ENCODE assay signal across 8 mouse cellular contexts in genomic region chr15:101224977-101225376, GRCm38 (mm10). TPM values are rescaled to one million over a fixed set of nuclear protein-coding genes. Genes with fewer than 3 reads are reported as not detected.
DNase-seq lines count a peak whose midpoint lies in the region; ATAC-seq and TF ChIP-seq lines count a peak whose summit lies in the region.

No protein-coding gene starts in this region.

- peak overlapping the region; percentile 12; the same call in 1 of the 2 replicates for H3K27ac ChIP-seq in spleen, adult 2 months (ENCODE audit: insufficient read depth, low read length)
- peak overlapping the region; percentile 77; the same call in 1 of the 2 replicates for H3K27ac ChIP-seq in heart, embryonic 11.5 days (ENCODE audit: low read depth, low read length)
- H3K27ac ChIP-seq in midbrain, embryonic 10.5 days (replicated peaks) = peak overlapping the region; percentile 90

- H3K4me1 ChIP-seq in spleen, adult 2 months (ENCODE audit: control insufficient read depth, insufficient read depth, insufficient read length) = peaks cover 16% of the 10 kb centered on the region; the same call in 1 of the 2 replicates
- peaks cover 16% of the 10 kb centered on the region for H3K4me1 ChIP-seq in heart, embryonic 11.5 days (ENCODE audit: control insufficient read depth, insufficient read depth, low read length)
- H3K4me1 ChIP-seq in midbrain, embryonic 10.5 days = peaks cover 76% of the 10 kb centered on the region

- TF ChIP-seq CTCF in spleen, adult 2 months (IDR thresholded peaks at IDR 0.05; ENCODE audit: extremely low read depth, insufficient read depth, insufficient read length, insufficient replicate concordance) = no peak

- H3K4me3 ChIP-seq in spleen, adult 2 months (ENCODE audit: extremely low read depth, insufficient read depth, insufficient read length) = peak overlapping the region; percentile 76
- peak overlapping the region; percentile 80 for H3K4me3 ChIP-seq in heart, embryonic 11.5 days (ENCODE audit: low read depth, low read length)
- H3K4me3 ChIP-seq in midbrain, embryonic 10.5 days = peak overlapping the region; percentile 78

- 6% methylated on average over 14 of the region's 14 CpGs for WGBS in spleen, adult 2 months
- 6% methylated on average over 14 of the region's 14 CpGs for WGBS in heart, embryonic 11.5 days (ENCODE audit: insufficient replicate concordance)
- 3% methylated on average over 14 of the region's 14 CpGs for WGBS in midbrain, embryonic 10.5 days

- no peaks in the 10 kb centered on the region; the same call in 1 of the 2 replicates for H3K36me3 ChIP-seq in spleen, adult 2 months (ENCODE audit: control insufficient read depth, insufficient read depth, low read length)
- 0 out of 2 replicates have a peak, but pooled peaks cover 3% of the 10 kb centered on the region for H3K36me3 ChIP-seq in heart, embryonic 11.5 days (ENCODE audit: control insufficient read depth, insufficient read depth, low read length)
- H3K36me3 ChIP-seq in midbrain, embryonic 10.5 days = peaks cover 17% of the 10 kb centered on the region

- H3K9me3 ChIP-seq in heart, embryonic 11.5 days (replicated peaks; ENCODE audit: control insufficient read depth, low read length) = no peaks in the 10 kb centered on the region
- no peaks in the 10 kb centered on the region for H3K9me3 ChIP-seq in midbrain, embryonic 10.5 days (replicated peaks)

- intact Hi-C loops in left cerebral cortex, postnatal 4 days (cut with DNase I) = no loop called here

- peak overlapping the region; percentile 78 for H3K9ac ChIP-seq in heart, embryonic 11.5 days (ENCODE audit: low read depth, low read length)

- TF ChIP-seq POLR2A in spleen, adult 2 months (IDR thresholded peaks at IDR 0.05; ENCODE audit: low read depth, low read length) = no peak

- no peak for DNase-seq in spleen, adult 2 months (ENCODE audit: low read depth in 1 of 2, low spot score in 2 of 2)
- no peak for DNase-seq in spleen, postnatal 10 days (ENCODE audit: low spot score in 2 of 2)
- peak; percentile 63 for DNase-seq in kidney, postnatal 14 days
- no peak for DNase-seq in midbrain, embryonic 10.5 days (ENCODE audit: low spot score)
- no peak for DNase-seq in left cerebral cortex, postnatal 4 days
- DNase-seq in layer of hippocampus, adult 11-12 months (ENCODE audit: low spot score) = no peak
- DNase-seq in MN1 (ENCODE audit: low spot score) = no peak

- peak overlapping the region; percentile 95 for H3K4me2 ChIP-seq in heart, embryonic 11.5 days

- peaks cover 2% of the 10 kb centered on the region; the same call in 1 of the 2 replicates for H3K27me3 ChIP-seq in spleen, adult 2 months (ENCODE audit: control insufficient read depth, insufficient read depth, low read length)
- H3K27me3 ChIP-seq in heart, embryonic 11.5 days (ENCODE audit: control insufficient read depth, insufficient read depth, low read length) = peaks cover 29% of the 10 kb centered on the region
- peaks cover 48% of the 10 kb centered on the region for H3K27me3 ChIP-seq in midbrain, embryonic 10.5 days (ENCODE audit: low read depth, poor library complexity, severe bottlenecking)

- ATAC-seq in heart, embryonic 11.5 days (replicated peaks; ENCODE audit: insufficient number of reproducible peaks, low FRiP score, low TSS enrichment) = no peak

RNA-seq across cellular contexts. Expression of gene Grasp, which starts 1.0 kb away (rescaled TPM):
- polyA plus RNA-seq in spleen, adult 2 months (2012; rRNA removed) = 5.6 and 6.5 TPM in 2 replicates
- 4.1 TPM in 2 replicates for polyA plus RNA-seq in heart, embryonic 11.5 days (2014; fragmentation: Nextera tagmentation; extraction: Ambion mirVana)
- 3.2 and 4.2 TPM in 2 replicates for polyA plus RNA-seq in midbrain, embryonic 10.5 days (2016; fragmentation: Nextera tagmentation; extraction: Ambion mirVana)
- 10 to 100 TPM; 12.3 to 13.5 TPM for total RNA-seq in left cerebral cortex, postnatal 4 days (2021)

RNA-seq across cellular contexts. Expression of gene Nr4a1, which starts 29.1 kb away (rescaled TPM):
- 50.3 and 63.8 TPM in 2 replicates for polyA plus RNA-seq in spleen, adult 2 months (2012; rRNA removed)
- 7.5 and 8.1 TPM in 2 replicates for polyA plus RNA-seq in heart, embryonic 11.5 days (2014; fragmentation: Nextera tagmentation; extraction: Ambion mirVana)
- polyA plus RNA-seq in midbrain, embryonic 10.5 days (2016; fragmentation: Nextera tagmentation; extraction: Ambion mirVana) = 2.8 and 2.9 TPM in 2 replicates
- 10 to 100 TPM; 20.1 to 22.6 TPM for total RNA-seq in left cerebral cortex, postnatal 4 days (2021)

RNA-seq across cellular contexts. Expression of gene Acvr1b, which starts 51.1 kb away (rescaled TPM):
- polyA plus RNA-seq in spleen, adult 2 months (2012; rRNA removed) = 17.9 and 20.2 TPM in 2 replicates
- polyA plus RNA-seq in heart, embryonic 11.5 days (2014; fragmentation: Nextera tagmentation; extraction: Ambion mirVana) = 8.0 and 8.9 TPM in 2 replicates
- 5.4 and 7.0 TPM in 2 replicates for polyA plus RNA-seq in midbrain, embryonic 10.5 days (2016; fragmentation: Nextera tagmentation; extraction: Ambion mirVana)
- 10 to 100 TPM; 96.1 to 98.6 TPM for total RNA-seq in left cerebral cortex, postnatal 4 days (2021)

RNA-seq across cellular contexts. Expression of gene Atg101, which starts 59.1 kb away (rescaled TPM):
- 24.5 and 29.4 TPM in 2 replicates for polyA plus RNA-seq in spleen, adult 2 months (2012; rRNA removed)
- 49.4 and 50.1 TPM in 2 replicates for polyA plus RNA-seq in heart, embryonic 11.5 days (2014; fragmentation: Nextera tagmentation; extraction: Ambion mirVana)
- 80.8 TPM in 2 replicates for polyA plus RNA-seq in midbrain, embryonic 10.5 days (2016; fragmentation: Nextera tagmentation; extraction: Ambion mirVana)
- total RNA-seq in left cerebral cortex, postnatal 4 days (2021) = 10 to 100 TPM; 36.5 to 37.1 TPM

Comparison
In these comparisons a context has a peak if more than half of its experiments do, and no peak if none do; other contexts are left out.
1. H3K27ac ChIP-seq: peak in every context shown above with its lines; median percentile 90 in midbrain, embryonic 10.5 days; 77 in heart, embryonic 11.5 days; 12 in spleen, adult 2 months.